Mouse (Mus musculus) embryonic fibroblast, embryonic 13.5 days (primary cell): ENCODE measurements around the gene Cdh13.

Source experiments
- CTCF ChIP-seq: IDR thresholded peaks from 2 replicates; pipeline ENCODE4 v1.5.1; 2011; ENCODE audit warnings: mild to moderate bottlenecking, control low read depth, low read length, moderate library complexity, borderline replicate concordance; ENCODE audit not compliant: insufficient read depth
- POLR2A ChIP-seq: IDR thresholded peaks from 2 replicates; pipeline ENCODE4 v1.6.1; 2011; ENCODE audit warnings: low read depth, mild to moderate bottlenecking, control low read depth, low read length, moderate library complexity

GRCm38 (mm10) chr8:118838801-118839200 lies 555.3 kb downstream of the Cdh13 start:
- TF ChIP-seq POLR2A, result no peak
- TF ChIP-seq CTCF, result no peak
